Mouse (Mus musculus) CH12.LX (cell line): ENCODE data around the gene Aes.

Experiments
- CTCF ChIP-seq, 2 experiments: IDR thresholded peaks in 1 of 2; conservative IDR thresholded peaks in 1 of 2; 2 replicates each; pipeline ENCODE4 v1.5.1; 2011 to 2012; ENCODE audit warnings: low read depth in 2 of 2, low read length in 2 of 2, improper control_type of control experiment in 1 of 2, inconsistent platforms in 1 of 2, mild to moderate bottlenecking in 1 of 2, moderate library complexity in 1 of 2
- E2F4 ChIP-seq: IDR thresholded peaks from 2 replicates; pipeline ENCODE4 v1.6.1; 2011; ENCODE audit warnings: low read depth, low read length, improper control_type of control experiment; ENCODE audit not compliant: insufficient replicate concordance
- MAZ ChIP-seq: IDR thresholded peaks from 2 replicates; pipeline ENCODE4 v1.6.1; 2012; ENCODE audit warnings: low read depth, mild to moderate bottlenecking, inconsistent platforms, low read length, improper control_type of control experiment, moderate library complexity
- NELFE ChIP-seq: IDR thresholded peaks from 2 replicates; pipeline ENCODE4 v1.6.1; 2011; ENCODE audit warnings: low read depth, low read length, improper control_type of control experiment
- ZMIZ1 ChIP-seq: IDR thresholded peaks from 2 replicates; pipeline ENCODE4 v1.6.1; 2012; ENCODE audit warnings: low read depth, mild to moderate bottlenecking, inconsistent platforms, low read length, improper control_type of control experiment

DNA sequence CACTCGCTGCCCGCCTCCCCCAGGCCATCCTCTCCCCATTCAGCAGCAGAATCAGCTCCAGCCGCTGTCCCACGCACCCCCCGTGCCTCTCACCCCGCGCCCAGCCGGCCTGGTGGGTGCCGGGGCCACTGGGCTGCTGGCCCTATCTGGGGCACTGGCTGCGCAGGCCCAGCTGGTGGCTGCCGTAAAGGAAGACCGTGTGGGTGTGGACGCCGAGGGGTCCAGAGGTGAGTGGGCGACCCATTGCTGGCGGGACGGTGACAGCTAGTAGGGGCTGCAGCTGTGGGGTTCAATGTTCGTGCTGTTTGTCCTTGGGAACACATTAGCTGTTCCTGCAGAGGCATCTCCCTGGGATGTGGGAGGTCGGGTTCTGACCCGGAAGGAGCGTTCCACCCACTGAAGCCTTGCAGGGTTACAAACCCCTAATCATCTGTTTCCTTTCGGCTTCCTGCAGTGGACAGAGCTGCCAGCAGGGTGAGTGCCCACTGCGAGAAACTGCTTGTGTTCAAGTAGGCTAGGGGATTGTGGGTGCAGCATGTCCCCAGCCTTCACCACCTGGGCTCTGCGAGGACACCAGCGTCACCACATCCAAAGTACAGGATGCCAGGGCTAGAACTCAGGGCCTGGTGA, 21.3 kb downstream of the Aes start:
- TF ChIP-seq CTCF (conservative IDR thresholded peaks at IDR 0.05 in 1 of 2, IDR thresholded peaks at IDR 0.05 in 1 of 2; ENCODE audit: low read depth in 2 of 2, low read length in 2 of 2) (no peak), E2F4 (no peak), NELFE (no peak), MAZ (no peak), ZMIZ1 (no peak)
